Mouse (Mus musculus): ENCODE data around the gene Stard10. TPM values are rescaled to one million over a fixed set of nuclear protein-coding genes. Genes with fewer than 3 reads are reported as not detected.

The Stard10 gene
- polyA plus RNA-seq, 1 experiment from 2014 or later: 7.3 TPM

DNA sequence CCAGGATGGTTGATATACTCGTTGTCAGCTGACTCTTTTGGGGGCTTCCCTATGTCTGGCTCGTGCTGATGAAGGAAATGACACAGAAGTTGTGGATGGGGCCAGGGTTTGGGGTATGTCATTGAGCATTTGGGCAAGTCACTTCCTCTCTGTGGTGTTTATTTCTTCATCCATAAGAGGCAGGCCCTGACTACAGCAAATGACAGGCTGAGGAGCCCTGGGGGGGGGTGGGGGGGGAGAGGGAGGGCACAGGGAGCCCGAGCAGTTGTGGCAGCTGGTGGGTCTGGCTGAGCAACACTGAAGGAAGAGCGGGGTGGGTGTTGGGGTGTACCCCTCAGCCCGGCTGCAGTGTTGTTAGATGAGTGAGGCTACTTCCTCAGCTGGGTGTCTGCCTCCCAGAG is 45.9 kb downstream of the Stard10 start:
- 76% methylated on average over 5 of the region's 5 CpGs for WGBS
- DNase-seq (ENCODE audit: low spot score): no peak
- no peaks in the 10 kb centered on the region for H3K36me3 ChIP-seq
- H3K9me3 ChIP-seq (replicated peaks): no peaks in the 10 kb centered on the region
- H3K27me3 ChIP-seq (ENCODE audit: low read depth, poor library complexity, severe bottlenecking): no peaks in the 10 kb centered on the region
- H3K4me1 ChIP-seq: 0 out of 2 replicates have a peak, but pooled peaks cover 7% of the 10 kb centered on the region
- H3K4me3 ChIP-seq: no peak overlapping the region
- no peak overlapping the region for H3K27ac ChIP-seq (replicated peaks)

GRCm38 (mm10) chr7:101363914-101364313 is 47.0 kb downstream of the Stard10 start:
- H3K9me3 ChIP-seq (replicated peaks): no peaks in the 10 kb centered on the region
- H3K36me3 ChIP-seq: no peaks in the 10 kb centered on the region
- H3K4me1 ChIP-seq: 0 out of 2 replicates have a peak, but pooled peaks cover 7% of the 10 kb centered on the region
- H3K27ac ChIP-seq (replicated peaks): no peak overlapping the region
- no peaks in the 10 kb centered on the region for H3K27me3 ChIP-seq (ENCODE audit: low read depth, poor library complexity, severe bottlenecking)
- H3K4me3 ChIP-seq: no peak overlapping the region
- 77% methylated on average over 5 of the region's 5 CpGs for WGBS
- DNase-seq (ENCODE audit: low spot score): no peak

DNA sequence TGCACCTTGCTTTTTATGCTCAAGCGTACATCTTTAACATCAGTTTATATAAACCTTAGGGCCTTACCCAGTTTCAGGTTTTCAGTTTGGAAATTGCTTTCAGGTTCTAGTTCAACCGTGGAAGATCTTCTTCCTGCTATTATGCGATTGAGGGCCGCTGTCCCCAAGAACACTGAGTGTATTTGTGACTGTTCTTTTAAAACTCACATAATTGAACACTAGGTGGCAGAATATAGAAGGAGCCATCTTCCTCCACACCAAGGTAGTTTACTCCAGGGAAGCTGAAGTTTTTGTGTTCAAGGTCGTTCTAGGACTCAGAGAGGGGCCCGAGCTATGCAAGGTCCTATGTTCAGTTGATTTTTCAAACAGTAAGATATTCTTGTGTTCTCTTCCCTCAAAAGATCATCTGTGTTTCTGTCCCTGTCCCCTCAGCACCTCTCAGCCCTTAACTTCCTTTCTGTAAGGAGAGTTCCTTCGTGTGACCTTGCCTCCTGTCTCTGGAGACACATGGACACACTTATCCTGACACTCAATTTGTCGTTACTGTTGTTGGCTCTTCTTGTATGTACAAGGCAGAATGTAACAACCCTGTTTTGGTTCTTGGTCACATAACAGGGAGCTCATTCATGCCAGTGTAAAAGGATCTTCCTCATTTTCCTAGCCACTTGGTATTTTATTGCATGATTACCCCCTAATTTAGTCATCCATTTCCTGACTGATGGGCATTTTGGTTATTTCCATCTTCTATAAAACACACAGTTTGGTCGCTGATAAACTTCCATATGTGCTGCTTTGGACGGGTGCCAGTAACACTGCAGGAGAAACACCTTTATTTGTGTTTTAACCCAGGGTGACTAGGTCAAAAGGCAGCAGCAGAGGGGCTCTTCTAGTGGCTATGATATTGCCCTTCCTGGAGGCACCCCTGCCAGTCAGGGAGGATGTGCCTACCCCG is 51.3 kb downstream of the Stard10 start:
- no peaks in the 10 kb centered on the region for H3K9me3 ChIP-seq (replicated peaks)
- H3K36me3 ChIP-seq: no peaks in the 10 kb centered on the region
- no peak overlapping the region for H3K4me3 ChIP-seq
- H3K27ac ChIP-seq (replicated peaks): no peak overlapping the region
- H3K27me3 ChIP-seq (ENCODE audit: low read depth, poor library complexity, severe bottlenecking): no peaks in the 10 kb centered on the region
- 74% methylated on average over 11 of the region's 11 CpGs for WGBS
- no peak for DNase-seq (ENCODE audit: low spot score)
- 0 out of 2 replicates have a peak, but pooled peaks cover 4% of the 10 kb centered on the region for H3K4me1 ChIP-seq

- H3K9me3 ChIP-seq (replicated peaks): no peaks in the 10 kb centered on the region
- WGBS: 82% methylated on average over 7 of the region's 7 CpGs
- no peaks in the 10 kb centered on the region for H3K4me1 ChIP-seq
- H3K27ac ChIP-seq (replicated peaks): no peak overlapping the region
- H3K36me3 ChIP-seq: no peaks in the 10 kb centered on the region
- no peak overlapping the region for H3K4me3 ChIP-seq
- no peaks in the 10 kb centered on the region for H3K27me3 ChIP-seq (ENCODE audit: low read depth, poor library complexity, severe bottlenecking)
- no peak for DNase-seq (ENCODE audit: low spot score)
These were observed 52.8 kb downstream of the Stard10 start for GRCm38 (mm10) chr7:101369666-101370065.

GRCm38 (mm10) chr7:101373082-101373481 is 56.2 kb downstream of the Stard10 start:
- Histone ChIP-seq H3K9me3 (replicated peaks) (no peaks in the 10 kb centered on the region), H3K27me3 (ENCODE audit: low read depth, poor library complexity, severe bottlenecking) (no peaks in the 10 kb centered on the region), H3K27ac (replicated peaks) (no peak overlapping the region), H3K4me3 (no peak overlapping the region), H3K4me1 (peaks cover 5% of the 10 kb centered on the region), H3K36me3 (no peaks in the 10 kb centered on the region)
- 84% methylated on average over 26 of the region's 26 CpGs for WGBS
- no peak for DNase-seq (ENCODE audit: low spot score)

DNA sequence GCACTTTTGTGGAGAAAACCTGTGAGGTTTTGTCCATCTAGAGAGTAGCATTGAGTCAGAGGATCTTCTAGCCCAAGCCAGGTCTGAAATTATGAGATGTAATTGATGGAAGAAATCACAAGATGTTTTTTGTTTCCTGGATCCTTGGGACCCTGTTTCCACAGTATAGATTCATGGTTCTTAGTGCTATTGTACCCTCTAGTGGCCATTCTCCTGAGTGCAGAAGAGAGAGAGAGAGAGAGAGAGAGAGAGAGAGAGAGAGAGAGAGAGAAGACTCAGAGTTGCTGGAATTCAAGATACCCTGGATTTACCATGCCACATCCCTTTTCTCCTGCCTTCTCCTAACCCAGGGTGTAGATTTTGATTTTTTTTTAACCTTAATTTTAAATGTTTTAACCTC is 57.3 kb downstream of the Stard10 start:
- peaks cover 16% of the 10 kb centered on the region for H3K4me1 ChIP-seq
- H3K27me3 ChIP-seq (ENCODE audit: low read depth, poor library complexity, severe bottlenecking): no peaks in the 10 kb centered on the region
- H3K9me3 ChIP-seq (replicated peaks): no peaks in the 10 kb centered on the region
- H3K4me3 ChIP-seq: no peak overlapping the region
- H3K36me3 ChIP-seq: no peaks in the 10 kb centered on the region
- no peak for DNase-seq (ENCODE audit: low spot score)
- H3K27ac ChIP-seq (replicated peaks): no peak overlapping the region

DNA sequence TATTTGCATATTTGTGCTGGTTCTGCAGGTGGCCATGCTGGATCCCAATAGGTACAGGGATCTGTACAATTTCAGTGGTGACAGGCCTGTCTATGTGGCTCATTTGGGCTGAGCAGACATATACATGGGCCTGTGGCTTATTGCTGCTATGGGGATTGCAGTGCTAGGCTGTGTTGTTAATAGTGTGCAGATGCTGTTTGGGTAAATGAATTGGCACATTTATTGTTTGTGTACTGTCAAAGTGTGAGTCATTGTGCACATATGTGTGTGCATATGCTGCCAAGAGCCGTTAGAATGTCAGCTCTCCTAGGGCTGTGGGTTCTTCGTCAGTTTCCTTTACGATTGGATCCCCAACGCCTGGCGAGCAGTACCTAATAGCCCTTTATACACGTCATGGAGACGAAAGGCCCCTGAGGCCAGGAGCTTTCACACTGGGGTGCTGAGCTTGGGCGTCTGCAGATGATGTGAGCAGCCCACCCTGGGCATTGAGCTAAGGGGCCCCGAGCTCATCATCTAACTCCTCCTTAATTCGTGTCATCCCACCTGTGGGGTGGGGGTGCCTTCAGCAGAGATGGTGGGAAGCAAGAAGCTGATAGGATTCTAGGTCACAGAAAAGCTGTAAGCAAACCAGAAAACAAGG is 59.9 kb downstream of the Stard10 start:
- Histone ChIP-seq H3K27ac (replicated peaks) (no peak overlapping the region), H3K9me3 (replicated peaks) (no peaks in the 10 kb centered on the region), H3K36me3 (no peaks in the 10 kb centered on the region), H3K4me3 (no peak overlapping the region), H3K27me3 (ENCODE audit: low read depth, poor library complexity, severe bottlenecking) (no peaks in the 10 kb centered on the region), H3K4me1 (peaks cover 24% of the 10 kb centered on the region)
- WGBS: 88% methylated on average over 10 of the region's 10 CpGs
- no peak for DNase-seq (ENCODE audit: low spot score)

DNA sequence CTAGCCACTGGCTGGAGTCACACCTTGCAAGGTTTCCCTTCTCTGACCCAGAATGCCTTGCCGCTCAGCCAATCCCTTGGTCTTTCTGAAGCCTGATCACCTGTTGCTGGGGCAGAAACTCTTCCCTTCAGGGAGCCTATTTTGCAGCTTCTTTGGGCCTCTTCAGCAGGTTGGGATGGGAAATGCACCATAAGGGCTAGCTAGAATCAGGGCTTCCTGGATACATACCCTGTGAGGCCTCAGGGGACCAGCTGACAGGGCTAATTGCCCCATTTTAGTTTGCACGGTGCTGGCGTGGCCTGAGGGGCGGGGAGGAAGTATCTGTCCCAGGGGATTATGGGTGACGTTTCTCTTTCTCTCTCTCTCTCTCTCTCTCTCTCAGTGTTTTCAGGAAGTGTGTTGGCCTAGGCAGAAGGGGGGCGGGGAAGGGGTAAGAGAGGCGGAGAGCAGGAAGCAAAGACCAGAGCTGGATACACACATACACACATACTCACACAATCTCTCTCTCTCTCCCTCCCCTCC is 60.9 kb downstream of the Stard10 start:
- peaks cover 26% of the 10 kb centered on the region for H3K4me1 ChIP-seq
- no peaks in the 10 kb centered on the region for H3K36me3 ChIP-seq
- DNase-seq (ENCODE audit: low spot score): no peak
- H3K27ac ChIP-seq (replicated peaks): peak overlapping the region; percentile 46; the same call in 1 of the 2 replicates
- no peaks in the 10 kb centered on the region for H3K27me3 ChIP-seq (ENCODE audit: low read depth, poor library complexity, severe bottlenecking)
- H3K4me3 ChIP-seq: peak overlapping the region; percentile 10; the same call in 1 of the 2 replicates
- no peaks in the 10 kb centered on the region for H3K9me3 ChIP-seq (replicated peaks)
- WGBS: 49% methylated on average over 7 of the region's 7 CpGs

- Histone ChIP-seq H3K4me3 (no peak overlapping the region), H3K27ac (replicated peaks) (peak overlapping the region; percentile 46; the same call in 1 of the 2 replicates), H3K27me3 (ENCODE audit: low read depth, poor library complexity, severe bottlenecking) (no peaks in the 10 kb centered on the region), H3K9me3 (replicated peaks) (no peaks in the 10 kb centered on the region), H3K36me3 (no peaks in the 10 kb centered on the region), H3K4me1 (peaks cover 26% of the 10 kb centered on the region)
- WGBS: 56% methylated on average over 3 of the region's 3 CpGs
- no peak for DNase-seq (ENCODE audit: low spot score)
These were observed 61.4 kb downstream of the Stard10 start for GRCm38 (mm10) chr7:101378285-101378684.

DNA sequence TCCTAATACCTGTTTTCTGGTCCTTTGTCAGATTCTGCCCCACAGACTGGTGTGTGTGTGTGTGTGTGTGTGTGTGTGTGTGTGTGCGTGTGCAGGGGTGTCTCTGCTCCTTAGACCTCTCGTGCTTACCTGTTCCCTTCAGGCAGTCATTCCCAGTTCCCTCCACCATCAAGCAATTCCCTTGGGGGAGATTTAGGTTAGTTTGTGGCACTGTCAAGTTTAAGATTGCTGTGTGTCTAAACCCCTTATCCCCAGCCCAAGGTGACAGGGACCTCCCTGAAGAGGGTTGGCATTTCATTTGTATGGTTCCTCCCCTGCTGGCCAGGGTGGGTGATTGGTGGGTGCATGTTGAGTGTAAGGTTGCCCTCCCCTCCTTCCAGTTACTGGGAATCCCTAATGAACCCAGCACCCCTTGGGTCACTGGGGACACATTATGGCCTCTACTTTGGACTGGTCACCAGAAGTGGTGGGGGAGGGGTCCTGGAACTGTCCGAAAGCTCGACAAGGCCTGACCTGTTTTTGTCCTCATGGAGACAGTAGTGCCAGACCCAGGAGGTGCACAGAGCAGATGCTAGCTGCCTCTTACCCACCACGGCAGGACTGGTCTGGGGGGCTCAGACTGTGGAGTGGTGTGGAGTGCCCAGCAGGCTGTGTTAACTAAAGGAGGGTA is 62.0 kb downstream of the Stard10 start:
- H3K9me3 ChIP-seq (replicated peaks): no peaks in the 10 kb centered on the region
- no peaks in the 10 kb centered on the region for H3K27me3 ChIP-seq (ENCODE audit: low read depth, poor library complexity, severe bottlenecking)
- no peak for DNase-seq (ENCODE audit: low spot score)
- H3K4me3 ChIP-seq: no peak overlapping the region
- 66% methylated on average over 5 of the region's 5 CpGs for WGBS
- peak overlapping the region; percentile 46 for H3K27ac ChIP-seq (replicated peaks)
- no peaks in the 10 kb centered on the region for H3K36me3 ChIP-seq
- peaks cover 26% of the 10 kb centered on the region for H3K4me1 ChIP-seq

GRCm38 (mm10) chr7:101379732-101380131 is 62.8 kb downstream of the Stard10 start:
- Histone ChIP-seq H3K36me3 (no peaks in the 10 kb centered on the region), H3K4me1 (peaks cover 30% of the 10 kb centered on the region), H3K27me3 (ENCODE audit: low read depth, poor library complexity, severe bottlenecking) (no peaks in the 10 kb centered on the region), H3K27ac (replicated peaks) (0 out of 2 replicates have a peak overlapping the region, but pooled peaks have one; percentile 46), H3K9me3 (replicated peaks) (no peaks in the 10 kb centered on the region), H3K4me3 (no peak overlapping the region)
- DNase-seq (ENCODE audit: low spot score): no peak
- WGBS: 69% methylated on average over 2 of the region's 2 CpGs

DNA sequence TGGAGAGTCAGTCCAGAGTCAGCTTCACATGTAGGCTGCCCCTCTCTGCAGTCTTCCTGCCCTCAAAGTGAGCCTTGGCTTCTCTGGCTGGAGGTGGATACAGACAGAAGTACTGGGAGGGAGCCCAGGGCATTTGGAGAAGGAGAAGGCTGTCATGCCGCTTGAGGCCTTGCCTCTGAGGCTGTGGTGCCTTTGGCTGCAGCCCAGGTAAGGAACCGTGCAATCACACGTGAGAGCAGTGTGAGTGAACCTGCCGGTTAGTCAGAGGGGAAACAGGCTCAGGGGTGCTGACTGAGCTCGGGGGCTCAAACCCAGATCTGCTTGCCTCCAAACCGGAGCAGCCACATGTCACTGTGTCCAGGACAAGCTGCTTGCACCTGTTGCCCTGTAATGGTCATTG is 64.6 kb downstream of the Stard10 start:
- 85% methylated on average over 6 of the region's 6 CpGs for WGBS
- no peak overlapping the region for H3K4me3 ChIP-seq
- no peak for DNase-seq (ENCODE audit: low spot score)
- H3K4me1 ChIP-seq: peaks cover 46% of the 10 kb centered on the region
- no peak overlapping the region for H3K27ac ChIP-seq (replicated peaks)
- no peaks in the 10 kb centered on the region for H3K9me3 ChIP-seq (replicated peaks)
- no peaks in the 10 kb centered on the region for H3K27me3 ChIP-seq (ENCODE audit: low read depth, poor library complexity, severe bottlenecking)
- no peaks in the 10 kb centered on the region for H3K36me3 ChIP-seq
